Mouse (Mus musculus) heart, embryonic 11.5 days (tissue): ENCODE results near the gene Rpl28. TPM values are rescaled to one million over a fixed set of nuclear protein-coding genes. Genes with fewer than 3 reads are reported as not detected.
"Not testable (repeated sequence)": the region's sequence is repeated elsewhere in the genome, so short reads cannot be mapped to it uniquely, and the experiment has no call there.

Experiments used
- ATAC-seq: fragments of 200-750 bp; cut with Nextera tagmentation; replicated peaks from 2 replicates; pipeline ENCODE4 v1.8.0; 2017; ENCODE audit warnings: moderate library complexity; ENCODE audit not compliant: insufficient number of reproducible peaks, low FRiP score, low TSS enrichment
- H3K27ac ChIP-seq: fragments of 300-500 bp; sonication (generic); 2 replicates; pipeline ENCODE4 v1.5.1; 2014; ENCODE audit warnings: mild to moderate bottlenecking, low read depth, low read length
- H3K27me3 ChIP-seq: fragments of 300-500 bp; sonication (generic); 2 replicates; pipeline ENCODE4 v1.6.1; 2014; ENCODE audit warnings: mild to moderate bottlenecking, low read length, mixed read lengths; ENCODE audit not compliant: control insufficient read depth, insufficient read depth
- H3K36me3 ChIP-seq: fragments of 300-500 bp; sonication (generic); 2 replicates; pipeline ENCODE4 v1.6.1; 2014; ENCODE audit warnings: mild to moderate bottlenecking, low read length, moderate library complexity, mixed read lengths; ENCODE audit not compliant: control insufficient read depth, insufficient read depth
- H3K4me1 ChIP-seq: fragments of 300-500 bp; sonication (generic); 2 replicates; pipeline ENCODE4 v1.6.1; 2014; ENCODE audit warnings: low read length; ENCODE audit not compliant: control insufficient read depth, insufficient read depth
- H3K4me2 ChIP-seq: fragments of 300-500 bp; sonication (generic); 2 replicates; pipeline ENCODE4 v1.6.1; 2014; ENCODE audit warnings: mild to moderate bottlenecking, moderate library complexity
- H3K4me3 ChIP-seq: fragments of 300-500 bp; sonication (generic); 2 replicates; pipeline ENCODE4 v1.5.1; 2014; ENCODE audit warnings: low read depth, low read length
- H3K9ac ChIP-seq: fragments of 300-500 bp; sonication (generic); 2 replicates; pipeline ENCODE4 v1.6.1; 2014; ENCODE audit warnings: mild to moderate bottlenecking, low read depth, low read length, moderate library complexity
- H3K9me3 ChIP-seq: fragments of 300-500 bp; sonication (generic); replicated peaks from 2 replicates; pipeline ENCODE4 v1.6.1; 2016; ENCODE audit warnings: low read length; ENCODE audit not compliant: control insufficient read depth
- WGBS: fragments of 180-500 bp; shearing (Covaris S2); extraction: QIAGEN DNeasy Blood & Tissue Kit; methylation state at CpG from one replicate; pipeline ENCODE4 v1.1.7; 2014; ENCODE audit not compliant: insufficient replicate concordance; 5-methylcytosine and 5-hydroxymethylcytosine counted together
- polyA plus RNA-seq: library from polyadenylated mRNA; unstranded; fragments of >200 nt; fragmentation: Nextera tagmentation; extraction: Ambion mirVana; gene quantifications from 2 replicates; pipeline ENCODE4 v1.2.1, GENCODE M21; 2014

Gene Rpl28
- polyA plus RNA-seq, 1 experiment from 2014 or later: 156 TPM

DNA sequence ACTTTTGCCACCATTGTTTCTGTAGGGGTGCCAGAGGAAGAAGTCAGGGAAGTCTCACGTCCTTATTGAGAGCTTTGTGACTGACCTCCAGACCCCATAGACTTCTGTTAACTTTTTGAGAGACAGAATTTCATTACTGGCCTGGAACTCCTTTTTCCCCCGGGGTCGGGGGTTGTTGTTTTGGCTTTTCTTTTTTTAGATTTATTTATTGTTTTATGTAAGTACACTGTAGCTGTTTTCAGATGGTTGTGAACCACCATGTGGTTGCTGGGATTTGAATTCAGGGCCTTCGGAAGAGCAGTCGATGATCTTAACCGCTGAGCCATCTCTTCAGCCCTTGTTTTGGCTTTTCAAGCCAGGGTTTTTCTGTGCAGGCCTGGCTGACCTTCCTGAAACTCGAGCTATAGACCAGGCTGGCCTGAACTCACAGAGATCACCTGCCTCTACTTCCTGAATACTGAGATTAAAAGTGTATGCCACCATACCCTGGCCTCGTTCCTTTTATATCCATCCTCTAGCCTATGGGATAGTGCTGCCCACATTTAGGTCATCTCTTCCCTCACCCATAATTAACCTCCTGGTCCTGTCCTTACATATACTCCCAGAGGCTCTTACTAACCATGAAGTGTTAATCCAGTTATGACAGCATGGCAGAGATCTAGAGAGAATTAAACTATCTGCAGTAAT is 20.6 kb downstream of the Rpl28 start:
- peak overlapping the region; percentile 62 for H3K4me2 ChIP-seq
- ATAC-seq: peak; percentile 1; the same call in 1 of the 2 replicates
- H3K4me1 ChIP-seq: peaks cover 16% of the 10 kb centered on the region
- H3K9me3 ChIP-seq: no peaks in the 10 kb centered on the region
- H3K9ac ChIP-seq: peak overlapping the region; percentile 69
- H3K4me3 ChIP-seq: peak overlapping the region; percentile 99
- peak overlapping the region; percentile 94 for H3K27ac ChIP-seq
- H3K27me3 ChIP-seq: no peaks in the 10 kb centered on the region
- peaks cover 8% of the 10 kb centered on the region for H3K36me3 ChIP-seq
- WGBS: 19% methylated on average over 8 of the region's 8 CpGs

- H3K9me3 ChIP-seq: no peaks in the 10 kb centered on the region
- H3K4me1 ChIP-seq: no peaks in the 10 kb centered on the region
- H3K36me3 ChIP-seq: no peaks in the 10 kb centered on the region
- H3K27me3 ChIP-seq: no peaks in the 10 kb centered on the region; the same call in 1 of the 2 replicates
- no peak overlapping the region for H3K4me2 ChIP-seq
- H3K9ac ChIP-seq: no peak overlapping the region
- H3K4me3 ChIP-seq: no peak overlapping the region
- H3K27ac ChIP-seq: no peak overlapping the region
- no peak for ATAC-seq
Measured at GRCm38 (mm10) chr7:4816559-4816958, 23.9 kb downstream of the Rpl28 start.

- not testable (repeated sequence) for H3K27me3 ChIP-seq, H3K36me3 ChIP-seq, H3K9ac ChIP-seq, H3K9me3 ChIP-seq, H3K27ac ChIP-seq, H3K4me2 ChIP-seq, ATAC-seq, H3K4me1 ChIP-seq, H3K4me3 ChIP-seq
- 85% methylated on average over 7 of the region's 7 CpGs for WGBS
Measured at GRCm38 (mm10) chr7:4820925-4821324, 28.3 kb downstream of the Rpl28 start.

DNA sequence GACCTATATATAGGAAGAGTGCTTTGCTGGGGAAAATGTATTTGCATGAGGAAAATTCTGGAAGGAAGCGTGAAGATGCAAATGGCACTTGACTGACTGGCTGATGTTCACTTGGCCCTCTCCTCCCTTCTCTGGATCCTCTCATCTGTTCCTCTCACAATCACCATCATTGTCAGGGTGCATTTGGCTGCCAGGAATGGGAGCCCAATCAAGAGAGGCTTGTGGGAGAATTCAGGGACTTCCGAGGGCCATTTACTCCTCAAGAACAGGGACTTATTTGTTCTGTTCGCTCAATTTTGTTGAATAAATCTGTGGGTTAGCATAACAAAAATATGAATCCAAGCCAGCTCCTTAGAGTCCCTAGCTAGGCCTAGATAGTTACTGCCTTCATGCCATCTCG is 29.0 kb downstream of the Rpl28 start:
- H3K27ac ChIP-seq: no peak overlapping the region
- H3K27me3 ChIP-seq: no peaks in the 10 kb centered on the region; the same call in 1 of the 2 replicates
- H3K36me3 ChIP-seq: no peaks in the 10 kb centered on the region
- no peaks in the 10 kb centered on the region for H3K9me3 ChIP-seq
- no peak overlapping the region for H3K4me3 ChIP-seq
- H3K4me1 ChIP-seq: peaks cover 6% of the 10 kb centered on the region
- H3K4me2 ChIP-seq: no peak overlapping the region
- no peak for ATAC-seq
- WGBS: 85% methylated on average over 4 of the region's 4 CpGs
- no peak overlapping the region for H3K9ac ChIP-seq

- Histone ChIP-seq H3K27ac (0 out of 2 replicates have a peak overlapping the region, but pooled peaks have one; percentile 10), H3K36me3 (no peaks in the 10 kb centered on the region), H3K9me3 (no peaks in the 10 kb centered on the region), H3K4me2 (no peak overlapping the region), H3K4me3 (no peak overlapping the region), H3K9ac (no peak overlapping the region), H3K27me3 (no peaks in the 10 kb centered on the region; the same call in 1 of the 2 replicates), H3K4me1 (peaks cover 6% of the 10 kb centered on the region)
- ATAC-seq: no peak
- WGBS: 69% methylated on average over 6 of the region's 6 CpGs
Measured at GRCm38 (mm10) chr7:4822162-4822907, 29.7 kb downstream of the Rpl28 start.

GRCm38 (mm10) chr7:4825365-4825764 is 32.7 kb downstream of the Rpl28 start:
- Histone ChIP-seq H3K36me3 (no peaks in the 10 kb centered on the region), H3K4me1 (peaks cover 6% of the 10 kb centered on the region), H3K9ac (no peak overlapping the region), H3K27ac (no peak overlapping the region), H3K27me3 (peaks cover 10% of the 10 kb centered on the region), H3K9me3 (no peaks in the 10 kb centered on the region), H3K4me3 (no peak overlapping the region), H3K4me2 (no peak overlapping the region)
- 44% methylated on average over 4 of the region's 4 CpGs for WGBS
- ATAC-seq: no peak

DNA sequence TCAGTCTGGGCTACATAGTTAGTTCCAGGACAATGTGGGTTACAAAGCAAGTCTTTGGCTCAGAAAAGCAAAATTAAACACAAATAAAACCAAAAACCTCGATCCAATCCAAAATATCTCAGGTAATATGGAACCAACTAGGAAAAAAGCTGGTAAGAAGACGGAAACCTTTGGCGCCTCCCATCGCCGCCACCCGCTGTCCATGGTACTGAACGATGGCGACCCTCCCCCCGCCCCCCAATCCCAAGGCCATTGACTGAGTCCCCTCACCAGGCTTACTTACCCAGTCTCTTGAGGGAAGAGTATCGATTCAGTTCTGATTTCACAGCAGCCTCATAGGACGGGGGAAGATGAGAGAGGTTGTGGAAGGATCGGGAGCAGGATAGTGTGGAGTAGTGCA is 37.8 kb downstream of the Rpl28 start:
- H3K36me3 ChIP-seq: no peaks in the 10 kb centered on the region
- peaks cover 47% of the 10 kb centered on the region for H3K27me3 ChIP-seq
- no peak overlapping the region for H3K4me2 ChIP-seq
- ATAC-seq: no peak
- no peak overlapping the region for H3K4me3 ChIP-seq
- no peaks in the 10 kb centered on the region for H3K4me1 ChIP-seq
- WGBS: 5% methylated on average over 12 of the region's 12 CpGs
- H3K9me3 ChIP-seq: no peaks in the 10 kb centered on the region
- H3K9ac ChIP-seq: no peak overlapping the region
- no peak overlapping the region for H3K27ac ChIP-seq

DNA sequence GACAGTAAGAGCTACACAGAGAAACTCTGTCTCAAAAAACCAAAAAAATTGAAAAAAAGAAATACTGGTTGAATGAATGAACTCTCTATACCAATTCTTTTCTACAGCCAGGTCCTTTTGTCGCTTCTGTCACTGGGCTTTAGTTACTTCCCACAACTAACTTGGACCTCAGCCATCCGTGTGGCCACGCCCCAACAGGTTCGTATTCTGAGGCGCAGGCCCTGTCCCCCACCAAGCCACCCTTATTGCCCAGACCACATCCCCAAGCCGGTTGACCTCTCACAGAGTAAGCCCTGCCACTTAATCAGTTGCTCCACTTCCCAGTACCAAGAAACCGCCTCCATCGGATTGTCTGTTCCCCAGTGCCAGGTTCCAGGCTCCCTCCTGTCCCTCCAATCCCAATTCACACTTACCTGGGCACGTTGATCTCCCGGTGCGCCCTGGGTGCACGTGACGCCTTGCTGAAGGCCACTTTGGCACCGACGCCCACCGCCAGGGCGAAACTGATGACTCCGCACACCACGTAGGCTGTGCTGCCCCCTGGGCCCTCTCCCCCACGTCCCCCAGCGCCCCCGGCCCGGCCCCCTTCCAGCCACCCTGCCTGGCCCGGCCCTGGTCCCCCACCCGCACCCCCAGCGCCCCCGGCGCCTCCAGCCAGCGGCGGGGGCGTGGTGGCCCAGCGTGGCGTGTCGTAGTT is 43.1 kb downstream of the Rpl28 start:
- Histone ChIP-seq H3K36me3 (no peaks in the 10 kb centered on the region), H3K4me3 (peak overlapping the region; percentile 54), H3K9me3 (no peaks in the 10 kb centered on the region), H3K4me1 (peaks cover 7% of the 10 kb centered on the region; the same call in 1 of the 2 replicates), H3K4me2 (peak overlapping the region; percentile 89), H3K9ac (no peak overlapping the region), H3K27ac (no peak overlapping the region), H3K27me3 (peaks cover 66% of the 10 kb centered on the region)
- WGBS: 7% methylated on average over 34 of the region's 34 CpGs
- peak; percentile 28; the same call in 1 of the 2 replicates for ATAC-seq
